Mouse (Mus musculus) midbrain, embryonic 16.5 days (tissue): Measurements from ENCODE around the gene Ppp4r1. TPM values are rescaled to one million over a fixed set of nuclear protein-coding genes. Genes with fewer than 3 reads are reported as not detected.

ENCODE experiments used
- ATAC-seq: fragments of 200-750 bp; cut with Nextera tagmentation; 2 replicates; pipeline ENCODE4 v1.8.0; 2017; ENCODE audit warnings: moderate TSS enrichment
- H3K27ac ChIP-seq: fragments of 300-500 bp; sonication (generic); 2 replicates; pipeline ENCODE4 v1.5.1; 2014; ENCODE audit warnings: mild to moderate bottlenecking, low read length, mixed read lengths
- H3K27me3 ChIP-seq: fragments of 300-500 bp; sonication (generic); 2 replicates; pipeline ENCODE4 v1.6.1; 2014; ENCODE audit warnings: low read depth, low read length, mixed read lengths; ENCODE audit not compliant: control insufficient read depth, insufficient read depth
- H3K36me3 ChIP-seq: fragments of 300-500 bp; sonication (generic); 2 replicates; pipeline ENCODE4 v1.6.1; 2014; ENCODE audit warnings: mild to moderate bottlenecking, low read length, moderate library complexity, mixed read lengths; ENCODE audit not compliant: control insufficient read depth, insufficient read depth
- H3K4me1 ChIP-seq: fragments of 300-500 bp; sonication (generic); 2 replicates; pipeline ENCODE4 v1.6.1; 2014; ENCODE audit warnings: mild to moderate bottlenecking, low read length, mixed read lengths; ENCODE audit not compliant: control insufficient read depth, insufficient read depth
- H3K4me2 ChIP-seq: fragments of 300-500 bp; sonication (generic); 2 replicates; pipeline ENCODE4 v1.6.1; 2014; ENCODE audit warnings: mild to moderate bottlenecking, low read length, mixed read lengths
- H3K4me3 ChIP-seq: fragments of 300-500 bp; sonication (generic); 2 replicates; pipeline ENCODE4 v1.5.1; 2014; ENCODE audit warnings: low read depth, mild to moderate bottlenecking, low read length, moderate library complexity, mixed read lengths
- H3K9ac ChIP-seq: fragments of 300-500 bp; sonication (generic); 2 replicates; pipeline ENCODE4 v1.6.1; 2014; ENCODE audit warnings: low read depth, low read length, mixed read lengths
- H3K9me3 ChIP-seq: fragments of 300-500 bp; sonication (generic); replicated peaks from 2 replicates; pipeline ENCODE4 v1.6.1; 2014; ENCODE audit warnings: mild to moderate bottlenecking, low read length, mixed read lengths; ENCODE audit not compliant: control insufficient read depth, poor library complexity, severe bottlenecking
- WGBS: fragments of 180-500 bp; shearing (Covaris S2); extraction: QIAGEN DNeasy Blood & Tissue Kit; methylation state at CpG from one replicate; pipeline ENCODE4 v1.1.7; 2014; 5-methylcytosine and 5-hydroxymethylcytosine counted together
- polyA plus RNA-seq: library from polyadenylated mRNA; unstranded; fragments of >200 nt; fragmentation: Nextera tagmentation; extraction: Ambion mirVana; gene quantifications from 2 replicates; pipeline ENCODE4 v1.2.1, GENCODE M21; 2015

The Ppp4r1 gene
- polyA plus RNA-seq, 1 experiment from 2014 or later, result 41.5 TPM

DNA sequence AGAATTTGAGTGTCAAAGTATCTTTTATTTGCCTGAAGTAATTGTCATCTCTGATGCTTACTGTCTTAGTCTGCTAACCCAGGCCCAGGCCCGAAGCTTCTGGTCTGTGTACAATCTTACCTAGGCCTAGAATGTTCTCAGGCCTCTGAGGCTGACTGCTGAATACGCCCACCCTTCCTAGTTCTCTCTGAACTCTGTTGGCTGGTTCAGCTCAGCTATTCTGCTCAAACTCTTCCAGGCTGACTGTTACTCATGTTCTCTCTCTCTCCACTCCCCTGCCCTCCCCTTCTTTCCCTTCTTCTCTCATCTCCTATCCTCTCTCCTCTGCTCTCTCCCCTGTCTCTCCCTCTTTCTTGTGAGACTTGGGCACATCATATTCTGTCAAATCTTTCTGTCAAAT, 24.0 kb downstream of the Ppp4r1 start:
- Histone ChIP-seq H3K4me3 (no peak overlapping the region), H3K9me3 (no peaks in the 10 kb centered on the region), H3K9ac (no peak overlapping the region), H3K4me1 (peaks cover 4% of the 10 kb centered on the region; the same call in 1 of the 2 replicates), H3K27me3 (no peaks in the 10 kb centered on the region), H3K27ac (no peak overlapping the region), H3K36me3 (peaks cover 6% of the 10 kb centered on the region; the same call in 1 of the 2 replicates), H3K4me2 (no peak overlapping the region)
- ATAC-seq, result no peak; the same call in 1 of the 2 replicates
- WGBS, result 86% methylated on average over 2 of the region's 2 CpGs

DNA sequence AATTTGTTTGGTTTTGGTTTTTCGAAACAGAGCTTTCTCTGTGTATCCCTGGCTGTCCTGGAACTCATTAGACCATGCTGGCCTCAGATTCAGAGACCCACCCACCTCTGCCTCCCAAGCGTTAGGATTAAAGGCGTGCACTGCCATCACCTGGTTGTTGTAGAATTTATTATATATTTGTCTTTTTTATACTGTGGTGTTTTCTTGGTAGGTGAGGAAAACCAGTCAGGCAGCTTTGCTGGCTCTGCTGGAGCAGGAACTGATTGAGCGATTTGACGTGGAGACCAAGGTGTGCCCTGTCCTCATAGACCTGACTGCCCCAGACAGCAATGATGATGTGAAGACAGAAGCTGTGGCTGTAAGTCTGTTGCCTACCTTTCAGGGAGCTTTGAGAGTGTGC, 28.7 kb downstream of the Ppp4r1 start:
- Histone ChIP-seq H3K4me3 (no peak overlapping the region), H3K27me3 (no peaks in the 10 kb centered on the region), H3K27ac (no peak overlapping the region), H3K36me3 (peaks cover 28% of the 10 kb centered on the region), H3K9me3 (no peaks in the 10 kb centered on the region), H3K9ac (no peak overlapping the region), H3K4me1 (no peaks in the 10 kb centered on the region), H3K4me2 (no peak overlapping the region)
- ATAC-seq, result no peak
- WGBS, result 94% methylated on average over 5 of the region's 5 CpGs

- Histone ChIP-seq H3K4me3 (no peak overlapping the region), H3K4me1 (no peaks in the 10 kb centered on the region), H3K27me3 (no peaks in the 10 kb centered on the region), H3K4me2 (no peak overlapping the region), H3K36me3 (peaks cover 43% of the 10 kb centered on the region), H3K9ac (no peak overlapping the region), H3K27ac (no peak overlapping the region), H3K9me3 (no peaks in the 10 kb centered on the region)
- 97% methylated on average over 8 of the region's 8 CpGs for WGBS
- ATAC-seq, result no peak
Measured at GRCm38 (mm10) chr17:65813763-65814162, 31.4 kb downstream of the Ppp4r1 start.

DNA sequence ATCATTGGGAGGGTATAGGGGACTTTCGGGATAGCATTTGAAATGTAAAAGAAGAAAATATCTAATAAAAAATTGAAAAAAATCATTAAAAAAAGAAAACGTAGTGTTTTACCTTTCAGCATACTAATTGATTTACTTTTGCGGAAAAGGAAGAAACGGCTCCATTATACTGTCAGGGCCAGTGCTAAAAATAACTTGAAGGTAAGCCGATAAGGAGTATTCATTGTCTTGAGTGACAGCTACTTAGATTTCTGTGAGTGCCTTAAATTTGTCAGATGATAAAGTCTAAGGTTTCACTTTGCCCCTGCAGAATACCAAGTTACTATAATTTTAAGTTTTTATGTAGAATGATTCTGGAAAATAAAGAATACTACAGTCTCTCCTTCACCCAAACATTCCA, 37.8 kb downstream of the Ppp4r1 start:
- no peaks in the 10 kb centered on the region for H3K27me3 ChIP-seq
- no peaks in the 10 kb centered on the region for H3K9me3 ChIP-seq
- WGBS, result 73% methylated on average over 5 of the region's 5 CpGs
- peaks cover 24% of the 10 kb centered on the region for H3K36me3 ChIP-seq
- no peak overlapping the region for H3K4me2 ChIP-seq
- no peak overlapping the region for H3K4me3 ChIP-seq
- no peak for ATAC-seq
- H3K4me1 ChIP-seq, result no peaks in the 10 kb centered on the region
- no peak overlapping the region for H3K9ac ChIP-seq
- H3K27ac ChIP-seq, result no peak overlapping the region

- Histone ChIP-seq H3K4me3 (no peak overlapping the region), H3K27ac (no peak overlapping the region), H3K36me3 (peaks cover 13% of the 10 kb centered on the region), H3K4me2 (no peak overlapping the region), H3K4me1 (no peaks in the 10 kb centered on the region; the same call in 1 of the 2 replicates), H3K27me3 (no peaks in the 10 kb centered on the region), H3K9ac (no peak overlapping the region), H3K9me3 (no peaks in the 10 kb centered on the region)
- WGBS, result 94% methylated on average over 5 of the region's 5 CpGs
- ATAC-seq, result no peak
Measured at GRCm38 (mm10) chr17:65822423-65822822, 40.0 kb downstream of the Ppp4r1 start.

DNA sequence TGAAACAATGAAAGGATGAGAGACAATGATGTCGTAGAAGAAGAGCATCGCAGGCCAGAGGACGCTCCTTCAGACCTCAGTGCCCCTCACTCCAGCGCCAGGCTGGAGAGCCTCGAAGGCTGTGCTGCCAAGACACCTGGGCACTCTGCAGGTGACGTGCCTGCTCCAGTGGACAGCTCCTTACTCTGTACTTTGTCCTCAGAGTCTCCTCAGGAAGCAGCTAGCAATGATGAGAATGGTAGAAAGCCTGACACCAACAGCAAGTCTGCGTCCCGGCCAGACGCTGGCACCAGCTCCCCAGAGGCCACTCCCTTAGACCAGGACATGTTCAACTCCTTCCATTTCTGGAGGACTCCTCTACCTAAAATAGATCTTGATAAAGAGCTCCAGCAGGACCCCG, 41.9 kb downstream of the Ppp4r1 start:
- Histone ChIP-seq H3K4me1 (no peaks in the 10 kb centered on the region; the same call in 1 of the 2 replicates), H3K36me3 (peaks cover 9% of the 10 kb centered on the region), H3K4me3 (no peak overlapping the region), H3K9ac (no peak overlapping the region), H3K27me3 (no peaks in the 10 kb centered on the region), H3K4me2 (no peak overlapping the region), H3K27ac (no peak overlapping the region), H3K9me3 (no peaks in the 10 kb centered on the region)
- 94% methylated on average over 10 of the region's 10 CpGs for WGBS
- no peak for ATAC-seq

- H3K27ac ChIP-seq, result no peak overlapping the region
- peaks cover 14% of the 10 kb centered on the region for H3K36me3 ChIP-seq
- no peak for ATAC-seq
- WGBS, result 59% methylated on average over 9 of the region's 9 CpGs
- no peaks in the 10 kb centered on the region for H3K27me3 ChIP-seq
- H3K9me3 ChIP-seq, result no peaks in the 10 kb centered on the region
- no peaks in the 10 kb centered on the region; the same call in 1 of the 2 replicates for H3K4me1 ChIP-seq
- H3K4me3 ChIP-seq, result no peak overlapping the region
- H3K9ac ChIP-seq, result no peak overlapping the region
- no peak overlapping the region for H3K4me2 ChIP-seq
Measured at GRCm38 (mm10) chr17:65826257-65826656, 43.9 kb downstream of the Ppp4r1 start.

DNA sequence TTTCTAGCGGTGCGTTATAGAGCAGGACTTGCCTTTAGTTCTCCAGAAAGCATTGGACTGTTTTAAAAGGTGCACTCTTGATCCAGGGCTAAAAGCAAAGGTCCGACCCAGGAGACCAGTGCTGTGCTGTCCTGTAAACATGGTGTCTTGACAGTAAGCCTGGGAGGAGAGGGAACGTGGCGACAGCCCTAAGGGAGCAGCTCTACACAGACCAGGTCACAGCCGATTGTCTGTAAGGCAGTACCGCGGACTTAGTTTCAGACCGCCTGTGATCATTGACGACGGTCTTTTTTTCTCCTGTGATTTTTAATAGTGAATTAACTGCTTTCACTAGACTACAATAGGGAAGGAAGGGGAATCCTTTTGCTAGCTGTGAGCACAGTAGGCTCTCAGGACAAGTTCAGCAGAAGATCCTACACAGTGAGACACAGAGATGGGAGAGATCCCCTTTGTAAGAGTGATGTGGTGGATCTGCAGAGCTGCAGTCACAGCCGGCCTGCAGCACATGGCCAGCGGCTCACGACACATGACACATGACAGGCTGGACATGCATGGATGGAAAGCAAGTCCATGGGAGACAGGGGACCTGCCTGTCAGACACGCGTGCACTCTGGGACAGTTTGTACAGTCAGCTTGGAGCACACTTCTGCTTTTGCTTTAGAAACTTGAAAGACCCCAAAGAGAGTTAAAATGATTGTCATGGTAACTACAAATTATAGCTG, 44.9 kb downstream of the Ppp4r1 start:
- H3K36me3 ChIP-seq, result peaks cover 16% of the 10 kb centered on the region

GRCm38 (mm10) chr17:65827904-65828303, 45.5 kb downstream of the Ppp4r1 start:
- Histone ChIP-seq H3K4me1 (no peaks in the 10 kb centered on the region; the same call in 1 of the 2 replicates), H3K9ac (no peak overlapping the region), H3K9me3 (no peaks in the 10 kb centered on the region), H3K4me2 (no peak overlapping the region), H3K27ac (no peak overlapping the region), H3K27me3 (no peaks in the 10 kb centered on the region), H3K4me3 (no peak overlapping the region), H3K36me3 (peaks cover 17% of the 10 kb centered on the region)
- ATAC-seq, result no peak
- 88% methylated on average over 5 of the region's 5 CpGs for WGBS

More for the DNA sequence above, 44.9 kb downstream of the Ppp4r1 start:
- Histone ChIP-seq H3K4me1 (no peaks in the 10 kb centered on the region; the same call in 1 of the 2 replicates), H3K27me3 (no peaks in the 10 kb centered on the region), H3K4me2 (no peak overlapping the region), H3K9ac (no peak overlapping the region), H3K27ac (no peak overlapping the region), H3K4me3 (no peak overlapping the region), H3K9me3 (no peaks in the 10 kb centered on the region)
- ATAC-seq, result 0 out of 2 replicates have a peak, but pooled peaks have one; percentile 33
- 50% methylated on average over 16 of the region's 16 CpGs for WGBS
